Comparison of ENCODE assay signal across 18 mouse cellular contexts in genomic region chr1:73038532-73038931, GRCm38 (mm10). TPM values are rescaled to one million over a fixed set of nuclear protein-coding genes. Genes with fewer than 3 reads are reported as not detected.
DNase-seq lines count a peak whose midpoint lies in the region; ATAC-seq and TF ChIP-seq lines count a peak whose summit lies in the region.
"Had no signal": no experiment of that assay in that cellular context is flagged by ENCODE, and none has a peak within 500 bp of the region (broad histone marks: within the 10 kb centered on the region; RNA-seq: fewer than 3 reads in every experiment).

No protein-coding gene starts in this region.

- WGBS in intestine, embryonic 15.5 days: 75% methylated on average over 3 of the region's 3 CpGs
- WGBS in intestine, postnatal 0 days: 55% methylated on average over 3 of the region's 3 CpGs
- WGBS in liver, embryonic 13.5 days (ENCODE audit: insufficient replicate concordance): 12% methylated on average over 3 of the region's 3 CpGs

- no peak overlapping the region for H3K9ac ChIP-seq in intestine, embryonic 15.5 days
- H3K9ac ChIP-seq in intestine, postnatal 0 days (ENCODE audit: low read depth, low read length): no peak overlapping the region
- H3K9ac ChIP-seq in liver, embryonic 13.5 days: peak overlapping the region; percentile 74
- H3K9ac ChIP-seq: neural tube, embryonic 12.5 days had no signal

- peak overlapping the region; percentile 15 for H3K4me3 ChIP-seq in erythroblast, embryonic 14.5 days (replicated peaks)
- H3K4me3 ChIP-seq in intestine, embryonic 15.5 days (replicated peaks): no peak overlapping the region
- H3K4me3 ChIP-seq in intestine, postnatal 0 days (ENCODE audit: low read depth, low read length): no peak overlapping the region
- H3K4me3 ChIP-seq in liver, embryonic 13.5 days (replicated peaks): 0 out of 2 replicates have a peak overlapping the region, but pooled peaks have one; percentile 14
- H3K4me3 ChIP-seq: neural tube, embryonic 12.5 days had no signal

- no peak for TF ChIP-seq CTCF in intestine, postnatal 0 days (IDR thresholded peaks at IDR 0.05; ENCODE audit: low read depth)

- no peaks in the 10 kb centered on the region for H3K9me3 ChIP-seq in erythroblast, embryonic 14.5 days (ENCODE audit: control insufficient read depth, low read length)
- H3K9me3 ChIP-seq in intestine, embryonic 15.5 days: no peaks in the 10 kb centered on the region
- no peaks in the 10 kb centered on the region for H3K9me3 ChIP-seq in intestine, postnatal 0 days (ENCODE audit: control insufficient read depth)
- no peaks in the 10 kb centered on the region for H3K9me3 ChIP-seq in liver, embryonic 13.5 days (replicated peaks)
- H3K9me3 ChIP-seq: neural tube, embryonic 12.5 days had no signal

- peaks cover 6% of the 10 kb centered on the region for H3K36me3 ChIP-seq in erythroblast, embryonic 14.5 days (ENCODE audit: control insufficient read depth)
- no peaks in the 10 kb centered on the region for H3K36me3 ChIP-seq in intestine, embryonic 15.5 days
- no peaks in the 10 kb centered on the region for H3K36me3 ChIP-seq in intestine, postnatal 0 days (ENCODE audit: control insufficient read depth, insufficient read depth)
- no peaks in the 10 kb centered on the region for H3K36me3 ChIP-seq in liver, embryonic 13.5 days
- H3K36me3 ChIP-seq: neural tube, embryonic 12.5 days had no signal

- H3K4me1 ChIP-seq in erythroblast, embryonic 14.5 days (ENCODE audit: control insufficient read depth): peaks cover 90% of the 10 kb centered on the region
- H3K4me1 ChIP-seq in intestine, embryonic 15.5 days (replicated peaks): no peaks in the 10 kb centered on the region
- H3K4me1 ChIP-seq in intestine, postnatal 0 days (replicated peaks; ENCODE audit: control insufficient read depth, insufficient read depth, low read length): no peaks in the 10 kb centered on the region
- H3K4me1 ChIP-seq in liver, embryonic 13.5 days (replicated peaks): peaks cover 91% of the 10 kb centered on the region
- H3K4me1 ChIP-seq: neural tube, embryonic 12.5 days had no signal

- H3K4me2 ChIP-seq in intestine, embryonic 15.5 days (replicated peaks): no peak overlapping the region
- H3K4me2 ChIP-seq in intestine, postnatal 0 days (replicated peaks; ENCODE audit: low read depth): no peak overlapping the region
- peak overlapping the region; percentile 57 for H3K4me2 ChIP-seq in liver, embryonic 13.5 days
- H3K4me2 ChIP-seq: neural tube, embryonic 12.5 days had no signal

- no peak for ATAC-seq in erythroblast, adult 5-6 weeks (replicated peaks; ENCODE audit: low FRiP score, poor library complexity, severe bottlenecking)
- peak; percentile 56; the same call in 1 of the 2 replicates for ATAC-seq in intestine, embryonic 15.5 days
- ATAC-seq in intestine, postnatal 0 days: no peak
- peak; percentile 93 for ATAC-seq in liver, embryonic 13.5 days (ENCODE audit: low read depth)
- ATAC-seq: hindbrain, postnatal 0 days; midbrain, embryonic 16.5 days had no signal

- DNase-seq in c-Kit-positive CD71-negative TER-119-negative erythroid progenitor cells, embryonic 14.5 days (ENCODE audit: low read depth): peak; percentile 5
- peak; percentile 86 for DNase-seq in liver, embryonic 13.5 days
- DNase-seq in right cerebral cortex, postnatal 25 days: no peak
- no peak for DNase-seq in adrenal gland, postnatal 4 days (ENCODE audit: low spot score in 2 of 2)
- DNase-seq: adrenal gland, postnatal 10 days; cerebellum, adult 11-12 months; kidney, postnatal 14 days had no signal

- no peak overlapping the region for H3K27ac ChIP-seq in intestine, embryonic 15.5 days
- H3K27ac ChIP-seq in intestine, postnatal 0 days (ENCODE audit: low read depth, low read length): no peak overlapping the region
- peak overlapping the region; percentile 98 for H3K27ac ChIP-seq in liver, embryonic 13.5 days
- H3K27ac ChIP-seq: hindbrain, postnatal 0 days; macrophage; neural tube, embryonic 12.5 days had no signal

- no peaks in the 10 kb centered on the region for H3K27me3 ChIP-seq in erythroblast, embryonic 14.5 days (ENCODE audit: control insufficient read depth)
- no peaks in the 10 kb centered on the region for H3K27me3 ChIP-seq in intestine, embryonic 15.5 days (replicated peaks)
- no peaks in the 10 kb centered on the region for H3K27me3 ChIP-seq in intestine, postnatal 0 days (replicated peaks; ENCODE audit: control insufficient read depth, insufficient read depth, low read length)
- no peaks in the 10 kb centered on the region for H3K27me3 ChIP-seq in liver, embryonic 13.5 days
- H3K27me3 ChIP-seq: neural tube, embryonic 12.5 days had no signal

RNA-seq across cellular contexts. Expression of gene Tnp1, which starts 22.8 kb away (rescaled TPM):
- polyA plus RNA-seq in erythroblast, embryonic 14.5 days (2012): not detected in 2 replicates
- total RNA-seq in erythroblast, adult 5-6 weeks (2015; ENCODE audit: low replicate concordance): not detected in 2 replicates
- total RNA-seq in erythroblast, adult 5-6 weeks (2017; ENCODE audit: low replicate concordance): not detected in 2 replicates
- polyA plus RNA-seq in intestine, embryonic 15.5 days (2015; fragmentation: Nextera tagmentation; extraction: Ambion mirVana): not detected in 2 replicates
- not detected in 2 replicates for polyA plus RNA-seq in intestine, postnatal 0 days (2015; fragmentation: Nextera tagmentation; extraction: Ambion mirVana)
- polyA plus RNA-seq in liver, embryonic 13.5 days (2015; fragmentation: Nextera tagmentation; extraction: Ambion mirVana): not detected in 2 replicates
- not detected for total RNA-seq in adrenal gland, postnatal 4 days (2021)
- total RNA-seq: adrenal gland, postnatal 10 days; hindbrain, postnatal 0 days; layer of hippocampus, postnatal 10 days; left cerebral cortex, postnatal 36 days had no signal
- polyA plus RNA-seq: frontal cortex, adult 2 months; hindbrain, postnatal 0 days; macrophage; midbrain, embryonic 16.5 days; neural tube, embryonic 12.5 days had no signal

Comparison
In these comparisons a context has a peak if more than half of its experiments do, and no peak if none do; other contexts are left out.
1. ATAC-seq: peak in intestine, embryonic 15.5 days (single experiment) and liver, embryonic 13.5 days (single experiment); none in erythroblast, adult 5-6 weeks (single experiment) and intestine, postnatal 0 days (single experiment).
2. H3K4me3 ChIP-seq: peak in erythroblast, embryonic 14.5 days (single experiment) and liver, embryonic 13.5 days (single experiment); none in intestine, embryonic 15.5 days (single experiment) and intestine, postnatal 0 days (single experiment).
3. DNase-seq: peak in c-Kit-positive CD71-negative TER-119-negative erythroid progenitor cells, embryonic 14.5 days (single experiment) and liver, embryonic 13.5 days (single experiment); none in right cerebral cortex, postnatal 25 days (single experiment) and adrenal gland, postnatal 4 days (0 of 2).